Mouse (Mus musculus): ENCODE measurements around the gene Engase. TPM values are rescaled to one million over a fixed set of nuclear protein-coding genes. Genes with fewer than 3 reads are reported as not detected.

Engase gene
- total and polyA plus RNA-seq, 3 experiments = 4.4 to 5.4 (median 5.2) TPM

DNA sequence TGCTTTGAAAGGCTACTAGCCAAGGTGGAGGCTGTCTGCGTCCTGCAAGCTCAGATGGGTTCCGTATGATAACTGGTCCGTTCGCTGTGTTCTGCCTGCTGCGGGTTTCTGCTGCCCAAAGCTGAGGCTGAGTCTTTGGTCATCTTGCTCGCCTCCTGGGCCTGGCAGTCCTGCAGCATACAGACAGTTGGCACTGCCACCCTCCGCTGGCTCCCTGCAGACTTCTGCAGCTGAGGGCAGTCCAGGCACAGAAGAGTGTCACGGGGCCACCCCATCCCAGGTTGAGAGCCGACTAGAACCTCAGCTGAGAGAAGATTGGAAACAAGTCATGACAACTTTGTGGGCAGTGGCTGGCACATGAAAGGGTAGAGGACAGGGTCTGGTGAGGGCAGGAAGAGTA lies 52.1 kb downstream of the Engase start:
- no peak for TF ChIP-seq EP300 (IDR thresholded peaks at IDR 0.05; ENCODE audit: insufficient read depth, low read depth, low read length)
- no peak for TF ChIP-seq POLR2A (IDR thresholded peaks at IDR 0.05; ENCODE audit: insufficient read depth, low read depth, low read length)
- TF ChIP-seq CTCF (IDR thresholded peaks at IDR 0.05) = no peak
- no peak overlapping the region for H3K27ac ChIP-seq
- H3K4me1 ChIP-seq (ENCODE audit: control insufficient read depth, insufficient read depth, low read length) = no peaks in the 10 kb centered on the region

DNA sequence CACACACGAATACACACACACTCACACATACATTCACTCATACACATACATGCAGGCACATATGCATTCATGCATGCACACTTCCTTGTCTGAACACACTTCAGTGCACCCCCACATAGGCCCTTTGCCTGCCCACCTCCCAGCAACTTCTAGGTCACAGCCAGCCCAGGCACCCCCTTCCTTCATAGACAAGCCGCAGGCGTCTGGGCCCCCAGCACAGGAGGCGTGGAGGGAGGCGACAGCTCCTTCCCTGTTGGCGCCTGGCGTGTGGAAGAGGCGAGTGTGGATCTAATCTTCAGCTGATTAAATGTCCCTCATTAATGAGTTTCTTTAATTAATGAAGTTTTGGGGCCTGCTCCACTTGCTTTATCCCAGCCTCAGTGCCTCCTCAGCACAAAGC lies 53.7 kb downstream of the Engase start:
- no peak overlapping the region for H3K9ac ChIP-seq (ENCODE audit: low read depth, low read length)
- no peak overlapping the region for H3K27ac ChIP-seq
- intact Hi-C loops (cut with DNase I) = no loop called here
- TF ChIP-seq CTCF (IDR thresholded peaks at IDR 0.05) = no peak
- TF ChIP-seq POLR2A (IDR thresholded peaks at IDR 0.05; ENCODE audit: insufficient read depth, low read depth, low read length) = no peak
- TF ChIP-seq EP300 (IDR thresholded peaks at IDR 0.05; ENCODE audit: insufficient read depth, low read depth, low read length) = no peak
- H3K36me3 ChIP-seq (ENCODE audit: control insufficient read depth, insufficient read depth, low read length) = no peaks in the 10 kb centered on the region
- H3K4me3 ChIP-seq = no peak overlapping the region
- H3K4me1 ChIP-seq (ENCODE audit: control insufficient read depth, insufficient read depth, low read length) = no peaks in the 10 kb centered on the region
- no peaks in the 10 kb centered on the region for H3K79me2 ChIP-seq (replicated peaks; ENCODE audit: control insufficient read depth, insufficient read depth, low read length)
- no peaks in the 10 kb centered on the region for H3K27me3 ChIP-seq (ENCODE audit: control insufficient read depth, insufficient read depth, low read length)
- no peak for DNase-seq
- WGBS = 83% methylated on average over 8 of the region's 8 CpGs

More for the DNA sequence above, 52.1 kb downstream of the Engase start:
- no peaks in the 10 kb centered on the region for H3K27me3 ChIP-seq (ENCODE audit: control insufficient read depth, insufficient read depth, low read length)
- H3K4me3 ChIP-seq = no peak overlapping the region
- intact Hi-C loops (cut with DNase I) = no loop called here
- H3K9ac ChIP-seq (ENCODE audit: low read depth, low read length) = no peak overlapping the region
- H3K79me2 ChIP-seq (replicated peaks; ENCODE audit: control insufficient read depth, insufficient read depth, low read length) = no peaks in the 10 kb centered on the region
- DNase-seq = no peak
- 86% methylated on average over 9 of the region's 9 CpGs for WGBS
- H3K36me3 ChIP-seq (ENCODE audit: control insufficient read depth, insufficient read depth, low read length) = no peaks in the 10 kb centered on the region

DNA sequence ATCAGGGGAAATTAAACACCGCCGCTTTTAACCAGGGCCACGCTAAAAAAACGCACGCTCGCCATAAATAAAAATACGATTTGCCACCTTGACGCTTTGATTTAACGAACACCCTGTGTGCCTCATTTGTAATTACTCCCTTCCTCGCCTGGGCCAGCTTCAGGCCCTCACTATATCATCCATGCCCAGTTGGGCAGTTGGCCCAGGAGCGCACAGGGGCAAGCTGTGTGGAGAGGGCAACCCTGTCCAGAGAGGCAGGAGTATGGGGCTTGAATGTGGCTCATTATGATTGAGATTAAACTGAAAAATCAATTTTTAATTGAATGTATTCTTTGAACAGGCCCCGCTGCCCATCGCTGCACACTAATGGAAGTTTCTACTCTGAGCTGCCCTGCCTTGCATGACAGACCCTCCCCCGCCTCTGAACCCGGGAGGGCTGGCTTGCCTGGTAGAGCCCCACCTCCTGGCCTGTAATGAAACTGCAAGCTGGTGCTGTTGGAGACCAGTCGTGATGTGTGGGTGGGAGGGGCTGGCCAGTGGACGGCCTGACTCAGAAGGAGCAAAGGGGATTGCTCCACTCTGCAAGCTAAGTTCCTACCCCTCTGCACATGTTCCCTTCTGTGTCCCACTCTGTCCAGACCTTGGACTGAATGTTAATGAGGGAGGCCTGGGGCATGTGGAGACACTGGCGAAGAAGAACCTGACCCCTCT lies 57.9 kb downstream of the Engase start:
- Histone ChIP-seq H3K36me3 (ENCODE audit: control insufficient read depth, insufficient read depth, low read length) (no peaks in the 10 kb centered on the region), H3K79me2 (replicated peaks; ENCODE audit: control insufficient read depth, insufficient read depth, low read length) (no peaks in the 10 kb centered on the region), H3K4me1 (ENCODE audit: control insufficient read depth, insufficient read depth, low read length) (no peaks in the 10 kb centered on the region), H3K27me3 (ENCODE audit: control insufficient read depth, insufficient read depth, low read length) (no peaks in the 10 kb centered on the region), H3K27ac (no peak overlapping the region), H3K4me3 (no peak overlapping the region), H3K9ac (ENCODE audit: low read depth, low read length) (no peak overlapping the region)
- intact Hi-C loops (cut with DNase I) = loop anchor here (1.0 kb wide), 1 partner anchor 33 kb away; no protein-coding TSS in a partner anchor
- 37% methylated on average over 18 of the region's 18 CpGs for WGBS
- TF ChIP-seq CTCF (IDR thresholded peaks at IDR 0.05) (peak; percentile 57), EP300 (IDR thresholded peaks at IDR 0.05; ENCODE audit: insufficient read depth, low read depth, low read length) (no peak)
- DNase-seq = no peak

DNA sequence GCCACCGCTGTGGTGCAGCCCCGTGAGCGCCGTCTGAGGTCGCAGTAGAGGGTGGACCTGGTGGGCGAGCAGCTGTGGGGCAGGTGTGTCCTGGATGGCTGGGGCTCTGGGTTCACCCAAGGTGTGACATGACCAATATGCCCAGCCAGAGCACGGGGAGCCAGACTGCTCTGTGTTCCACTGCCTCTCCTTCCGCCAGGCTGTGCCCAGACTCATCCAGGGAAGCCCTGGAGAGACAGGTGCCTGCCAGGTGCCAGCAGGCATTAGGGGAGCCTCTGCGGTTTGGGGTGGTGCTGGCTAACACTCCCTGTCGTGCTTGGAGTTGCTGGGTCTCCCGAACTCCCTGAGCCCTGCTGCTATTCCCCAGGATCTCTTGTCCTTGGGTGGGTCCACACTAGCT lies 61.4 kb downstream of the Engase start:
- 83% methylated on average over 11 of the region's 11 CpGs for WGBS
- intact Hi-C loops (cut with DNase I) = no loop called here
- TF ChIP-seq EP300 (IDR thresholded peaks at IDR 0.05; ENCODE audit: insufficient read depth, low read depth, low read length) = no peak
- no peak for TF ChIP-seq CTCF (IDR thresholded peaks at IDR 0.05)
- no peak for TF ChIP-seq POLR2A (IDR thresholded peaks at IDR 0.05; ENCODE audit: insufficient read depth, low read depth, low read length)
- Histone ChIP-seq H3K36me3 (ENCODE audit: control insufficient read depth, insufficient read depth, low read length) (no peaks in the 10 kb centered on the region), H3K4me3 (no peak overlapping the region), H3K9ac (ENCODE audit: low read depth, low read length) (no peak overlapping the region), H3K27me3 (ENCODE audit: control insufficient read depth, insufficient read depth, low read length) (no peaks in the 10 kb centered on the region), H3K79me2 (replicated peaks; ENCODE audit: control insufficient read depth, insufficient read depth, low read length) (no peaks in the 10 kb centered on the region), H3K27ac (no peak overlapping the region), H3K4me1 (ENCODE audit: control insufficient read depth, insufficient read depth, low read length) (no peaks in the 10 kb centered on the region)
- DNase-seq = no peak

Other genes with a start within 250 kb of the Engase start
- 10 to 100 TPM; 54.1 to 56.0 TPM for gene Cyth1, start 228.2 kb upstream of the Engase start, total RNA-seq (2021)
- 30.7 and 39.6 TPM in 2 replicates for gene Cyth1, start 228.2 kb upstream of the Engase start, polyA plus RNA-seq (2012; rRNA removed)
- gene Usp36, start 186.6 kb upstream of the Engase start, total RNA-seq (2021) = 10 to 100 TPM; 13.1 to 15.5 TPM
- gene Usp36, start 186.6 kb upstream of the Engase start, polyA plus RNA-seq (2012; rRNA removed) = 10.3 and 14.6 TPM in 2 replicates
- under 1 TPM; 0.32 to 0.65 TPM for gene Cep295nl, start 134.3 kb upstream of the Engase start, total RNA-seq (2021)
- 0.15 and 0.18 TPM in 2 replicates for gene Cep295nl, start 134.3 kb upstream of the Engase start, polyA plus RNA-seq (2012; rRNA removed)
- 100 to 1,000 TPM in 1 of 2 experiments, 10 to 100 TPM in 1; 99.2 to 109 TPM for gene Timp2, start 121.1 kb upstream of the Engase start, total RNA-seq (2021)
- 98.9 and 121 TPM in 2 replicates for gene Timp2, start 121.1 kb upstream of the Engase start, polyA plus RNA-seq (2012; rRNA removed)
- 10 to 100 TPM; 20.2 to 28.6 TPM for gene Lgals3bp, start 74.7 kb upstream of the Engase start, total RNA-seq (2021)
- gene Lgals3bp, start 74.7 kb upstream of the Engase start, polyA plus RNA-seq (2012; rRNA removed) = 112 and 121 TPM in 2 replicates
- 10 to 100 TPM; 17.7 to 18.2 TPM for gene Cant1, start 57.7 kb upstream of the Engase start, total RNA-seq (2021)
- 21.6 and 23.4 TPM in 2 replicates for gene Cant1, start 57.7 kb upstream of the Engase start, polyA plus RNA-seq (2012; rRNA removed)
- gene C1qtnf1, start 48.6 kb upstream of the Engase start, total RNA-seq (2021) = 10 to 100 TPM; 15.2 to 16.0 TPM
- 15.3 and 20.1 TPM in 2 replicates for gene C1qtnf1, start 48.6 kb upstream of the Engase start, polyA plus RNA-seq (2012; rRNA removed)

All from heart, adult 2 months (tissue).